In the genomic region with DNA sequence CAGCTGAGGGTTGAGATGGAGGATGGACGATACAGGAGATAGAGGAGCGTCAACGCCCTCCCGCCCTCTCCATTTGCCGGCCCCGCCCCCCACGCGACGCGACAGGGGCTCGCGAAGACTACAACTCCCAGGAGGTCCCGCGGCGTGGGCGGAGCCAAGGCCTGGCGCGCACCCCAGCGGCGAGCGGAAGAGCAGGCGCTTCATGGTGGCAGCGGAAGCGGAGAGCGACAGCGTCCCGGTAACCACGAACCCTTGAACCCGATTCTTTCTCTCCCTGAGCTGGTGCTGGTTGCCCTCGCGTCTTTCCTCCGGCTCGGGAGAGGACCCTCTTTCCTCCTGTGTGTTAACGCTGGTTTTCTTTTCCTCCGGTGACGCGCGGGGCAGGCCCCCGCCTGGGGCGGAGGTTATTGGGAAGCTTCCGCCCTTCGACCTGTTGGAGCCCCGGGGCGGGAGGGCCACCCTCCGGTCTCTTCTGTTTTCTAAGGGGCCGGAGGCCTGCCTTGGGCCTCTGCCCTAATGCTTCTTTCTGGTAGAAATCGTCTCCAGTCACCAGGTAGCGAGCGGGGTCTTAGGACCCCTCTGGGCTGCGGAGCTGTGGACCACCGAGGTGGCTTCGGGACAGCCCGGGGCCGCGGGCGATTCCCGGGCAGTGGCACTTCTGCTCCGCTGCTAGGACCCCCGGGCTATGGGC, we compare ENCODE assay signal across 8 mouse cellular contexts. TPM values are rescaled to one million over a fixed set of nuclear protein-coding genes. Genes with fewer than 3 reads are reported as not detected.
DNase-seq lines count a peak whose midpoint lies in the region; ATAC-seq and TF ChIP-seq lines count a peak whose summit lies in the region.

R3hcc1l (plus strand) TSS at position 140 of the 691 bp plus-strand sequence.

- ATAC-seq in forebrain, embryonic 14.5 days = peak; percentile 97
- ATAC-seq in neutrophil, adult 5-6 weeks (ENCODE audit: extremely low read depth, insufficient number of reproducible peaks, low FRiP score, poor library complexity, severe bottlenecking) = peak; percentile 95

- H3K4me3 ChIP-seq in forebrain, embryonic 14.5 days (ENCODE audit: low read depth, low read length) = peak within 1 kb of the TSS; percentile 66
- peak within 1 kb of the TSS; percentile 80 for H3K4me3 ChIP-seq in lung, adult 2 months (replicated peaks; ENCODE audit: extremely low read depth, low read depth, low read length)

- peak within 1 kb of the TSS; percentile 22 for H3K27ac ChIP-seq in forebrain, embryonic 14.5 days (ENCODE audit: low read depth, low read length)

- H3K36me3 ChIP-seq in forebrain, embryonic 14.5 days (ENCODE audit: control insufficient read depth, insufficient read depth, low read length) = no peaks in the 10 kb centered on the region

- no peaks in the 10 kb centered on the region for H3K27me3 ChIP-seq in forebrain, embryonic 14.5 days (replicated peaks; ENCODE audit: control insufficient read depth, insufficient read depth, low read length)

- H3K9ac ChIP-seq in forebrain, embryonic 14.5 days (ENCODE audit: low read length) = peak within 1 kb of the TSS; percentile 80

- H3K9me3 ChIP-seq in forebrain, embryonic 14.5 days (replicated peaks; ENCODE audit: control insufficient read depth, low read length) = no peaks in the 10 kb centered on the region

- H3K4me2 ChIP-seq in forebrain, embryonic 14.5 days (ENCODE audit: low read length) = peak within 1 kb of the TSS; percentile 58

- peaks cover 8% of the 10 kb centered on the region for H3K4me1 ChIP-seq in forebrain, embryonic 14.5 days (ENCODE audit: control insufficient read depth, insufficient read depth, low read length)
- H3K4me1 ChIP-seq in lung, adult 2 months (ENCODE audit: control insufficient read depth, insufficient read depth, low read length) = peaks cover 5% of the 10 kb centered on the region

- peak; percentile 92 for DNase-seq in ES-CJ7 (ENCODE audit: low read depth, low spot score)
- DNase-seq in cerebellum, adult 11 months = peak; percentile 98
- peak; percentile 96 for DNase-seq in forebrain, embryonic 14.5 days (ENCODE audit: low spot score)
- DNase-seq in heart, postnatal 25 days (ENCODE audit: low spot score) = peak; percentile 91
- DNase-seq in layer of hippocampus, adult 18-20 months (ENCODE audit: low spot score in 2 of 2) = peak; percentile 95 to 98
- peak; percentile 97 for DNase-seq in lung, adult 2 months
- peak; percentile 90 for DNase-seq in thymus, adult 18-20 months

- 0% methylated on average over 57 of the region's 59 CpGs for WGBS in forebrain, embryonic 14.5 days
- under 1% methylated on average over 59 of the region's 59 CpGs for WGBS in lung, adult 2 months

- peak; percentile 26; the same call in 1 of the 2 replicates for TF ChIP-seq CTCF in lung, adult 2 months (IDR thresholded peaks at IDR 0.05; ENCODE audit: insufficient read depth, low read length)

- peak; percentile 92; the same call in 1 of the 2 replicates for TF ChIP-seq POLR2A in lung, adult 2 months (IDR thresholded peaks at IDR 0.05; ENCODE audit: borderline replicate concordance, extremely low read depth, low read depth, low read length)

- intact Hi-C loops in heart, postnatal 25 days (cut with DNase I) = loop anchor here (5.0 kb wide), 1 partner anchor 224 kb away; no protein-coding TSS in a partner anchor

RNA-seq across cellular contexts. Expression of gene R3hcc1l, which starts in this region (rescaled TPM):
- polyA plus RNA-seq in forebrain, embryonic 14.5 days (2014; fragmentation: Nextera tagmentation; extraction: Ambion mirVana) = 15.8 and 16.1 TPM in 2 replicates
- 10 to 100 TPM; 20.8 to 23.3 TPM for total RNA-seq in heart, postnatal 25 days (2021)
- total RNA-seq in layer of hippocampus, adult 18-20 months (2021) = 10 to 100 TPM; 26.4 to 29.5 TPM
- 3.8 and 4.8 TPM in 2 replicates for polyA plus RNA-seq in lung, adult 2 months (2012; rRNA removed)
- 42.2 and 42.4 TPM in 2 replicates for total RNA-seq in neutrophil, adult 5-6 weeks (2017)

Comparison
In these comparisons a context has a peak if more than half of its experiments do, and no peak if none do; other contexts are left out.
1. Peak in every context shown above with its lines: DNase-seq, ATAC-seq, H3K4me3 ChIP-seq and H3K27ac ChIP-seq.